Mouse (Mus musculus): ENCODE data around the gene Fut4.

DNA sequence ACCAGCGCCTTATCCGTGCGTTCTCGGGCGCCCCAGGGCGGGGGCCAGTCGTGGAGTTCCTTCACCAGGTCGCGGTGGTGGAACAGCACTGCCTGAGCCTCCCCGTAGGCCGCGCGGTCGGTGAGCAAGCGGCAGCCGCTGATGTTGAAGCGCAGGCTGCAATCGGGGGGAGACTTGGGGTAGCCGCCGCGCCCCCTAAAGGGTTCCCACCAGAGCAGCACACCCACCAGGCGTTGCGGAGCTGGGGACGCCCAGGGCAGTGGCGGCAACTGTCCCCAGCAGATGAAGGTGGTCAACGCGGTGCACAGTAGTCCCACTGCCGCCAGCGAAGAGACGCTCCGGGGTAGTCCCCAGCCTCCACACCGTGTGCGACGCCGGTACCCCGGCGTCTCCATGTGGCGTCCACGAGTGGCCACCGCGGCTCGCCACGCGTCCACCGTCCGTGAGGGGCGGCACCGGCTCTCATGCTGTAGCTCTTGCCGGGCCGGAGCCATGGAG, 641 bp downstream of the Fut4 start:
- no peak for TF ChIP-seq CTCF (IDR thresholded peaks at IDR 0.05; ENCODE audit: insufficient read depth, low read length)
- no peak for TF ChIP-seq POLR2A (IDR thresholded peaks at IDR 0.05; ENCODE audit: borderline replicate concordance, extremely low read depth, low read depth, low read length)
